Mouse (Mus musculus): ENCODE results near the gene Swap70.
"Not testable (repeated sequence)": the region's sequence is repeated elsewhere in the genome, so short reads cannot be mapped to it uniquely, and the experiment has no call there.

The Swap70 gene

DNA sequence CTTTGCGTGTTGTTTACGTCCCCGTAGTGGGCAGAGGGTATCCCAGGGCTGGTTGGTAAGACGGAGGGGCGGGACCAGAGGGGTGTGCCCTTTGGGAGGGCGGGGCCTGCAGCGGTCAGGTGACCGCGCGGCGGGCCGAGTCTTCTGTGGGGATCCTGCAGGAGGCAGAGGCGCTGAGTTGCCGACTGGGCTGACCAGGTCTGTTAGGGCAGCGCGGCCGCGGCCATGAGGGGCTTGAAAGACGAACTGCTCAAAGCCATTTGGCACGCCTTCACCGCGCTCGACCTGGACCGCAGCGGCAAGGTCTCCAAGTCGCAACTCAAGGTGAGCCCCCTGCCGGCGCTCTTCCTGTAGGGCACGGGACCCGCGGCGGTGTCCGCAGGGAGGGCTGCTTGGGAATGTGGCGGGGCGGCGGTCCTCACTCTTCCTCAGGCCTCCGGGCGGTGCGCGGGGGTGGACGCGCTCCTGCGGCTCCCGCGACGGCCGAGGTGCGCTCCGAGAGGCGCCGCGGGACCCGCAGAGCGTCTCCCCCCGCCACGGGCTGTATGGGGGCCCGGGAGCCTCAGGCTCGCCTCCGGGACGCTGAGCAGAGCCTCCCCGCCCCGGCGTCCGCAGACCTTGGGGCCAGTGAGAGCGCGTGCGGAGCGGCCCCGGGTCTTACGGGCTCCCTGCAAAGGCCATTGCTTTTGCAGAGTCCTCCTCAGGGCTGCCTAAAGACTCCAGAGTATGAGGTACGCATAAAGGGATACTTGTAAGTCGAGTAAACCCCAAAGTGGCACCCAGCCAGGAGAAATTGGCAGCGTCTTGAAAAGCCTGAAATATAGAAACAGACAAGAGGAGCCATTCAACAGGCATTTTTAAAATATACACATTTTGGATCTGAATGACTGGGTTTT, at the start of gene Swap70:
Swap70 (plus strand) TSS at position 126 of the 896 bp plus-strand sequence.
- peak; percentile 48 to 77 for DNase-seq (ENCODE audit: low spot score in 2 of 2)

DNA sequence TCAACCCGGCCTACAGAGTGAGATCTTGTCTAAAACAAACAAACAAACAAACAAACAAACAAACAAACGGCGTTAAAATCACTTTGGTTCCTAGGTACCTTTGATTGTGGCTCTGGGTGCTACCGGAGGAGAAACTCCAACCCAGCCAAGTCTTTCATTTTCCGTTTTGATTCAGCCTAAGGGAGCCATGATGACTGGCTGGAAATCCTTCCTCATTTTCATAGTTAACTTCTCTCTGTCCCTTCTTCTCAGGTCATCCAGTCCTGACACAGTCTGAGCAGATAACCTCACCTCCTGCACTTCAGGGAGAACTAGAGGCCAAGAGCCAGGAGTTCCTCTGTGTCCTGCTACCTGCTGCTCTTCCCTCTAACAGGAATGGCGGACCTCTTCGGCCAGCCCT, 42.3 kb upstream of the Swap70 start:
- DNase-seq (ENCODE audit: low spot score in 2 of 2): no peak

DNA sequence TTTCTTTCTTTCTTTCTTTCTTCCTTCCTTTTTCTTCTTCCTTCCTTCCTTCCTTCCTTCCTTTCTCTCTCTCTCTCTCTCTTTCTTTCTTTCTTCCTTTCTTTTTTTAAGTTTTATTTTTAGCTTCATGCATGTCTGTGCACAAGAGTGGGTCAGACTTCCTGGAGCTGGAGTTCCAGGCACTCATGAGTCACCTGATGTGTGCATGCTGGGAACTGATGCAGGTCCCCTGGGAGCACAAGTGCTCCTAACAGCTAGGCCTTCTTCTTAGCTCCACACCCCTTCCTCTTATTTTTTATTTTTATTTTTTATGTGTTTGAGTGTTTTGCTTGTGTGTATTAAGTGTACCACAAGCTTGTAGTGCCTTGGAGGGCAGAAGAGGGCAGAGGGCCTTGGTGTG, 40.9 kb upstream of the Swap70 start:
- DNase-seq (ENCODE audit: low spot score in 2 of 2): no peak

DNA sequence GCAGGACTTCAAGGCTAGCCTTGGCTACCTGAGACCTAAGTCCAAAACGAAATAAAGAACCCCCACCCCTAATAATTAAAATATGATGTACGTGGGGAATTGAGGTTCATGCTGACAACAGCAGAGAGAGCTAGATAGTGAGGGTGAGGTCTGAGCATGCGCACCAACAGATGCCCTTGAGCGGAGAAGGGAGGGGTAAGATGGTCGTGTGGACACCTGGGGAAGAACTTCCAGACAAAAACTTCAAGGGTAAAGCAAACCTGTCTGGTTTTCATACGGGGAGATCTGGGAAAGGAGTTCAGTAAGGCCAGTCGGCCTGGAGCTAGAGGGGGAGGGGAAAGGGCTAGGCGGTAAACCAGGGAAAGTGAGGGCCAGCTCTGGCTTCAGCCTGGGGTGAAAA, 40.1 kb upstream of the Swap70 start:
- no peak for DNase-seq (ENCODE audit: low spot score in 2 of 2)

DNA sequence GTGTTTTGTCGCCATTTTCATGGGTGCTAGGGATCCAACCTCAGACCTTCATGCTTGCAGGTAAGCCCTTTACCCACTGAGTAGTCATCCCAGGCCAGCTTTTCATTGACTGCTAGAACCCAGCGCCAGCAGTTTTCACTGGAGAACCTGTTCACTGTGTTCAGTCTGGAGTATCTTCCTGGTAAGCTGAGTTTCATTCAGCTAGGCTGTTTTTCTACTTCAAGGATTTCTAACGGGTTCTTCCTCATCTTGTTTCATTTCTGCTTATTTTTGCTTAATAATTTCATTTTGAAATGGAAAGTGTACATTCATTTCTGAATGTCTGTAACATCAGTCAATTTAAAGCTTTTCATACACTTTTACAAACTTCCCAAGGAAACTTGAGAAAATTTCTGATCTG, 36.9 kb upstream of the Swap70 start:
- no peak for DNase-seq (ENCODE audit: low spot score in 2 of 2)

DNA sequence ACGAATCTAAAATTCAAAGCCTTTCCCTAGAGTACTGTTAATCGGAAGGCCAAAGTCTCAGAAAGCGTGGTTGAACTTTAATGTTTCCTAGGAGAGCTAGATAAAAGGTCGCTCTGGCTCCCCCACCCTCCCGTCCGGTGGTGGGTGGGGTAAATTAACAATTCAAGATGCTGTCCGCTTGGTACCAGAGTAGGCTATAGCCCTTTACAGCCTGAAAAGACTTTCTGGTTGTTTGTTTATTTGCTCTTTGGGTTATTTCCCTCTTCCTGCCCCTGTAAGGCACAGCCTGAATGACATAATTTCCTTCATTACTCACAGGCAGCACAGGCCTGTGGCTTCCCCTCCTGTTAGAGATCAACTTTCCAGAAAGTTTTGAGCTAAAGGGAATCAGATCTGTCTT, 31.6 kb upstream of the Swap70 start:
- DNase-seq (ENCODE audit: low spot score in 2 of 2): no peak

DNA sequence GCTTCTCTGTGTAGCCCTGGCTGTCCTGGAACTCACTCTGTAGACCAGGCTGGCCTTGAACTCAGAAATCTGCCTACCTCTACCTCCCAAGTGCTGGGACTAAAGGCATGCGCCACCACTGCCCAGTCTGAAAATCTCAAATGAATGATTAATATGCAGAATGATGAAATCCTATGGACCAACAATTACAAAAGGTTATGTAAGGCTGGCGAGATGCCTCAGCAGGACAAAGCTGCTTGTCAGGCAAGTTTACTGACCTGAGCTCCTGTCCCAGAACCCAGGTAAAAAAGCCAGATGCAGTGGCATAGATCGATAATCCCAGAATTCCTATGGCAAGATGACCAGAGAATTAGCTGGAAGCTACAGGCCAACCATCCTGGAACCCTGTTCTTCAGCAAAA, 28.3 kb upstream of the Swap70 start:
- no peak for DNase-seq (ENCODE audit: low spot score in 2 of 2)

DNA sequence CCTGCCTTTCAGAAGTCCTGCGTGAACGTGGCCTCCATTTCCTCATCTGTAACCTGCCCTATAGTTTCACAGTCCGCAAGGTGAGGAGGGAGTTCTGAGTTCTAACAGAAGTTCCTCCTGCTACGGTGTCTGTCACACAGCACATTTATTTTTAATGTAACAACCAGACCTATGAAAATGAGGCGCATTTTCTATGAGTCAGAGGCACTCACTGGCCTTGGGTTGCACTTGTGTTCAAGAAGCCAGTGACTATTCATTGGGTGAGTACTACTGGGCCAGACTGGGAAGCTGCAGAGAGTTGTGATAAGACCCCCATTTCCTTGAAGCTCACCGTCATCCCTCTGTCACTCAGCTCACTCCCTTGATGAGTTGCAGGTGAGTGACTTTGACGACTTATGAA, 24.3 kb upstream of the Swap70 start:
- no peak for DNase-seq (ENCODE audit: low spot score in 2 of 2)

DNA sequence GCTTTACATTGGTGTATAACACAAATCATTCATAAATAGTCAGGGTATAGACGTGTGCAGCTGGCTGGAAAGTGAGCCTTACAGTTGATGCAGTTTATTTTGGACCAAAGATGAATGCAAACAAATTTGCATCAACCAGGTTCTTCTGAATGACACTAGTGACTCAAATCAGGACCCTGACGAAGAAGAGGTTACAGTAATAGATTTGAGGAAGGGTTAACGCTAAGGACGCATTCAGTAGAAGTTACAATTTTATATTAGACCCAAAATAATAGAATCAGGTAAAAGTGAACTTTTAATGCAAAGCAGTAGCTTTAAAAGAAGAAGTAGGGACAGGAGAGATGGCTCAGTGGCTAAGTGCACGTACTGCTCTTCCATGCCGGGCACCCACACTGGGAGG, 19.6 kb upstream of the Swap70 start:
- DNase-seq (ENCODE audit: low spot score in 2 of 2): no peak

DNA sequence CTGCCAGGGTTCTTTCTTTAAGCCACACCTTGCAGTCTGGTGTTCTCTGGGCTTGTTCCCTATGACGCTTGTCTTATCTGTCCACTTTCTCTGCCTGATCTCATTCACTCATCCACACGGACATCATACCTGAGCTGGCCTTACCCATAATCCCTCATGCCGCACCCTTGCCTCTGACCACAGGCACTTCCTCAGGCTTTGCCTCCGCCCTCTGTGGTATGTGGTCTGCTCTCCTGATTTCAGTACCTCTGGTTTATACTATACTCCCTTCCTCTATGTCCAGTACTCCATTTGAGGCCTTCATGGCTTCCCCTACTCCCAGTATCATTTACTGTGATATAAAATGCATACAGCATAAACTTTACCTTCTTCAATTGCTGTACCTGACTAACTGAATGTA, 17.3 kb upstream of the Swap70 start:
- no peak for DNase-seq (ENCODE audit: low spot score in 2 of 2)

DNA sequence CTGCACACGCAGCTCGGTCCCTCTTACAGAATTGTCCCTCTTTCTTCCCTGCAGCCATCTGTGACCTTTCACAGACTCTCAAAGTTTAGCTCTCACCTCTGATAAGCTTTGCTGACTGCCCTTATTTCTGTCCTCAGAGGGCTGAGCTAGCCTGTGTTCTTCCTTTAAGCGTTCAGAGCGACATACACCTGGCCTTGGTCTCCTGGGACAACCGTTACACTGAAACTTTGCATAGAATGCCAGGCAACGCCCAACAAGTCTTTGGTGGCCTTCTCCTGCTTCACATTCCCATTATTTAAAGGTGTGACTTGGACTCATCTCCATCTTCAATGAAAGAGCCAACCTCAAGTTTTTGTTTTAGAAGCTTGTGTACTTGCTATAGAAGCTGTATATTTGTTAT, 13.2 kb upstream of the Swap70 start:
- no peak for DNase-seq (ENCODE audit: low spot score in 2 of 2)

DNA sequence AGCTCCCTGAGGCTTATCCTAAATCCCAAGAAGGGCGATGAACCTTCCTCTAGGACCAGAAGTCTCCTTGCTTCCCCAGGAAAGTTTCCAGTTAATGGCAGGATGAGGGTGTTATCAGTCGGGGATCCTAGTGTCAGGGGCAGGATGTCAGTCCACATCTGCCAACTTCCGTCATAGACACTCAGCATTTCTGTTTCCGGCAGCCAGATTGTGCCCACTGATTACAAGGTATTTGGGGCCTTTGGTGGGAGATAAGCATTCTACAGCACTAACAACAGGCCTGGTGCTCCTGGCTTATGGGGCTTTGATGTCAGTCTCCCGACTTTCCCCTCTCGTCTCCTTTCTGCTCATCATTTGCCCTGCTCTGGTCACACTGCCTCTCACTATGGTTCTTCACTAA, 12.1 kb upstream of the Swap70 start:
- no peak for DNase-seq (ENCODE audit: low spot score in 2 of 2)

DNA sequence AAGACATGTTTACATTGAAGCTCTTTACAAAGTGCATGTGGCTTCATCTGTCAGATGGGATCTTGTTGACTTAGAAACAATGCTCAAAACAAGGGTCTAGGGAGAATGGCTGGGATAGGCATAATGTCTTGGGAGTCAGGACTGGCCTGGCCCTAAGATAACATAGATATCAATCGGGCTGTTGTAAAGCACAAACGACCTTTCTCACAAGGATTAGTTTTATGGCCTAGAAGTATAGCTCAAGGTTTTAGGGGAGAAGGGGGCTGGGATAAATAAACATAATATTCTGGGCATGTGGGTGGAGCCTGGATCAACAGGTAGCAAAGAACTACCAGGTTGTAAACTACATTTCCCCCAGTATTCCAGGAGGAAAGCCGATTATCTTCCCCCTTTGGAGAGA, 10.5 kb upstream of the Swap70 start:
- no peak for DNase-seq (ENCODE audit: low spot score in 2 of 2)

DNA sequence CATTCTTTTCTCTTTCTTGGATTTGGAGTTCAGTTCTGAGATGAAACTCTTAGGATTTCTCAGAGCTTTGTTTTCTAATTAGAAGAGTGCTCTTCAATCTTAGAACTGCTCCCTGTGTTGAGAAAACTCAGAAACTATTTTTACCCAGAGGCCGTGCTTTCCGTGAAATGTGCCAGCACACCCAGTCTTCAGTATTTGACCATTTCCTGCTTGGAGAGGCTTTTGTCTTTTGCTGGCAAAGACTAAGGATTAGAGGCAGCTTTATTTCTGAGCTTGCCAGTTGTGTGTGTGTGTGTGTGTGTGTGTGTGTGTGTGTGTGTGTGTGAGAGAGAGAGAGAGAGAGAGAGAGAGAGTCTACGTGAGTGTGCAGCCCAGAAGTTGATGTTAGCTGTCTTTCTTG, 6.6 kb upstream of the Swap70 start:
- DNase-seq (ENCODE audit: low spot score in 2 of 2): no peak

DNA sequence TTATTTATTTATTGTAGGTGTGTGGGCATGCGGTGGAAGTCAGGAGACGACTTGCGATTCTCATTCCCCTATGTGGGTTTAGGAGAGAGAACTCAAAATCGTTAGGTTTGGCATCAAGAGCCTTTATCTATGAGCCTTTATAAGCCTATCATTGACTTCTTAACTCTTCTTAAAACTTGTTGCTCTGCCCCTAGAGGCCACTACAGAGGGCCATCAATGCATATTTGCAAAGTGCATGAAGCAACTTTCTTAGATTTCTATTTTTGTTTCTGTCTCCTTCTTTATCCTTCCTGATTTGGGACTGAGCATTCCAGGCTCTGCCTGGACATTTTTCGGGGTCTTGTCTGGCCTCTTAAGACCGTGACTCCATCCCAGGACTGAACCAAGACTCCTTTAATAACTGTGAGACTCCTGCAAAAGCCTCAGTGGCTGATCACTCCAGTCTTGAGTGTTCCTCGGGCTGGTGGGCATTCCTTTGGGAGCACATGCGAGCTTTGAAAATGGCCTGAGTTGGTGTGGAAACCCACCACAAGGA, 393 bp upstream of the Swap70 start:
- DNase-seq (ENCODE audit: low spot score in 2 of 2): no peak

DNA sequence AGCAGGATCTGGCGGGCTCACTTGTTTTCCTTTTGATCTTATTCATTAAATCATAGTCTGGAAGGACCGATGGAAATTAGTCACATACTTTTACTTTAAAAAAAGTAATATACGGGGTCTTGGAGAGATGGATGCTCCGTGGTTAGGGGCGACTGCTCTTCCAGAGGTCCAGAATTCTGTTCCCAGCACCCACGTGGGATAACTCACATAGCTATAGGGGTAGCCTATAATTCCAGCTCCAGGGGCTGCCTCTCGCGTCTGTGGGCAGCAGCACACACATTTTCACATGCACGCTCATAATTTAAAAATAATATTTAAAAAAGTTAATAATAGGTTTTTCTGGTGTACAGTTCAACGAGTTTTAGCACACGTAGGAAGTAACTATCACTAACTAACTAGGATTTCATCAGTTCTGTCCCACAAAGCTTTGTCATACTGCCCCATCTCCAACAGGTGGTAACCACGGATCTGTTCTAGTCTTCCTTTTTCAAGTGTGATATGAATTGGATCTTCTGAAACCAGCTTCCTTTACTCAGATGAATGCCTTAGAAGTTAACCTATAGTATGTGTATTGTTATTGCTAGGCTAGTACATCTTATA, 1.2 kb downstream of the Swap70 start:
- DNase-seq (ENCODE audit: low spot score in 2 of 2): no peak

DNA sequence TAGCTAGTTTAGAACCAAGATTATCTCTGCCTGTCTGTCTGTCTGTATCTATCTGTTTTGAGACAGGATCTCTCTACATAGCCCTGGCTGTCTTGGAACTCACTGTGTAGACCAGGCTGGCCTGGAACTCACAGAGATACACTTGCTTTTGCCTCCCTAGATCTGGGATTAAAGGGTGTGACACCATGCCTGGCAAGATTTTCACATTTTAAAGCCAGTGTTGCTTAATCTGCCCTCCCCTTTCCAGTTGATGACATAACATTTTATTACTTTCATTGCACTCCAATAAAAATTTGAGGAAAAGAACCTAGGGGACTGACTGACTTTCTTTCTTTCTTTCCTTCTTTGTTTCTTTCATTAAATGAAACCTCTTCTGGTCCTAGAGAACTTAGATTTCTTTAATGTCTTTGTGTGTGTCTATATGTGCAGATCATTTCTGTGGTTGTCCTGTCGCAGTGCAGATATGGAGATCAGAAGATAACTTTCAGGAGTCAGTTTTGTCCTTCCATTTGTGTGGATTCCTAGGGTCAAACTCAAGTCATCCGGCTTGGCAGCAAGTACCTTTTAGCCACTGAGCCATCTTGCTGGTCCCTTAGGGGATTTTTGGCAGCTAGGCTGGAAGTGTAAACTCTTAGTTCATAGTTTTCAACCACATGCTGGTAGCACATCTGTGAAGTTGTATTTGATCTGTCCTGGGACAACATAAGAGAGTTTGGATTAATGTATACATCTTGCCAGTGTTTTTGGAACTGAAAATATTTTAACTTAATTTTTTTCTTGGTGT, 2.4 kb downstream of the Swap70 start:
- no peak for DNase-seq (ENCODE audit: low spot score in 2 of 2)

DNA sequence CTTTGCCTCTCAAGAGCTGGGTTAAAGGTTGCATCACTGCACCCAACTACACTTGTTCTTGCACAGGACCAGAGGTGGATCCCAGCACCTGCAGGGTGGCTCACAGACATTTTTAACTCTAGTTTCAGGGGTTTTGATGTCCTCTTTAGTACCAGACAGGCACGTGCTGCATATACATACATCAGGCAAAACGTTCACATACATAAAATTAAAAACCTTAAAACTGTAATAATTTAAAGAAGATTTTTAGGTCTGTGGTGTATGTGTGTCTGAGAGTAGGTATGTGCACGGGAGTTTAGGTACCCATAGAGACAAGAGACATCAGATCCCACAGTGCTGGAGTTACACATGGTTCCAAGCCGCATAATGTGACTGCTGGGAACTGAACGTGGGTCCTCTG, 5.0 kb downstream of the Swap70 start:
- no peak for DNase-seq (ENCODE audit: low spot score in 2 of 2)

DNA sequence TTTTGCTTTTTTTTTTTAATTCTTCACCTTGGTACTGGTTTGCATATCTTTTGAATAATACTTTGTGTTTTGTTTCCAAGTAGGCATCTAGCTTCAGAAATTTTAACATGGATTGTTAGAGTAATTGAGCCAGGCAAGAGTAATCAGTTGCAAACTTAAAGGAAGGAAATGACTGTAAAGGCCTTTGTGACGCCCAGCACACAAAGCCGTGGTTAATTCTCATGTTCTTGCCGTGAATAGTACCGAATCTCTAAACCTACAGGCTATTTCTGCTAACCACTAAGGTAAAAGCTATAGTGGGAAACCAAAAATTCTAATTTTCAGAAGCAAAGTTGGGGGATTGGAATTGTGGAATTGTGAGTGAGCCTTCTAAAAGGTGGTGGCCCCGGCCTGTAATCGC, 8.5 kb downstream of the Swap70 start:
- DNase-seq (ENCODE audit: low spot score in 2 of 2): no peak

DNA sequence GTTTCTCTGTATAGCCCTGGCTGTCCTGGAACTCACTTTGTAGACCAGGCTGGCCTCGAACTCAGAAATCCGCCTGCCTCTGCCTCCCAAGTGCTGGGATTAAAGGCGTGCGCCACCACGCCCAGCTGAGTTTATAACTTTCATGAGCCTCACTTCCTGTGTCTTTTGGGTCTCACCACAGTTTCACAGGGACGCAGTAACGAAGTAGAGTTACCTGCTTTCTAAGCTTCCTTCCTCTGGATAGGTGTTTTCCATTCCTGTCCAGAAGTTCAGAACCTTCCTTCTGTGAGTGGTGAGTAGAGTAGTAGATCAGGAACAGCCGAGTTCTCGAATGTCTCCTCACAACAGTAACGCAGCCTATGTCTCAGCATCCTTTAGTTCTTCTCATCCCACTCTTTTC, 9.6 kb downstream of the Swap70 start:
- not testable (repeated sequence) for DNase-seq (ENCODE audit: low spot score in 2 of 2)

DNA sequence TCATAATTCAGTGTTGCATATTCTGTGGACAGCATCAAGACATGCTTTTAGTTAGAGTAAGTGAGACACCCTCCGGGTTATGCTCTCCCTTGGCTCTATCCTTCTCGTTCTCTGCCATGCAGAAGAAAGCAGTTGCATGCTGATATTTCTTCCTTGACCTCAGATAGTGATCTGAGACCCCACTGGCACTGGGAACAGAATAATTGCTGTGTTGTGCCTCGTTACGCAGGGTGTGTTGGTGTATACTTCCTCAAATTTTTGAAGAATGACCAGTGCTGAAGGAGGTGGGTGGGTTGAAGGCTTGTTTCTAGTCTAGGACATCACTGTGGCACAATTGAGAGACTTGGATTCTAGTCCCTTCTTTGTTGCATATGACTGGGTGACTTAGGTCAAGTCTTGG, 14.6 kb downstream of the Swap70 start:
- no peak for DNase-seq (ENCODE audit: low spot score in 2 of 2)

DNA sequence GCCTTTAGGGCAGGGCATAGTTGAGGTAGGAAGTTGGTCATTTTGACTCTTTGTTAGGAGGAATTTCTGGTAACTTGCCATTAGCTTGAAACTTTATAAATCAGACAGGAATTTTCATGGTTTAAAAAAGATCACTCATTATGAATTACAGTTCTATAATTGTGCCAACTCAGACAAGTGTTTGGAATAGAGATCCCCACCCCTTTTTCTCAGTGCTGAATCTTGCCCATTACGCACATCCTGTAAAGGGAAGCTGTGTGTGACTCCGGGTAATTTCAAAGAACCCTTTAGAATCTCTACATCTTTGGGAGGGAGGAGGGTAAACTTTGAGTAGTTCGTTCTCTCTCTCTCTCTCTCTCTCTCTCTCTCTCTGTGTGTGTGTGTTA, 15.9 kb downstream of the Swap70 start:
- DNase-seq (ENCODE audit: low spot score in 2 of 2): no peak
